In genomic region chr1:187175991-187176390, GRCm38 (mm10) we compare ENCODE assay signal across 22 mouse cellular contexts. TPM values are rescaled to one million over a fixed set of nuclear protein-coding genes. Genes with fewer than 3 reads are reported as not detected.
DNase-seq lines count a peak whose midpoint lies in the region; ATAC-seq and TF ChIP-seq lines count a peak whose summit lies in the region.
"Had no signal": no experiment of that assay in that cellular context is flagged by ENCODE, and none has a peak within 500 bp of the region (broad histone marks: within the 10 kb centered on the region; RNA-seq: fewer than 3 reads in every experiment).

No protein-coding gene starts in this region.

- no peak overlapping the region for H3K4me3 ChIP-seq in liver, adult 2 months (ENCODE audit: insufficient read depth, low read depth, low read length)
- H3K4me3 ChIP-seq in liver, embryonic 12.5 days, result no peak overlapping the region
- H3K4me3 ChIP-seq in kidney, embryonic 14.5 days (ENCODE audit: low read length), result no peak overlapping the region

- H3K4me1 ChIP-seq in liver, adult 2 months (ENCODE audit: control insufficient read depth, insufficient read depth, low read length), result peaks cover 6% of the 10 kb centered on the region; the same call in 1 of the 2 replicates
- no peaks in the 10 kb centered on the region for H3K4me1 ChIP-seq in liver, embryonic 12.5 days
- no peaks in the 10 kb centered on the region for H3K4me1 ChIP-seq in kidney, embryonic 14.5 days (ENCODE audit: control insufficient read depth, insufficient read depth, low read length)

- no peaks in the 10 kb centered on the region for H3K27me3 ChIP-seq in liver, adult 2 months (ENCODE audit: control insufficient read depth, insufficient read depth, low read length)
- H3K27me3 ChIP-seq in liver, embryonic 12.5 days (replicated peaks), result no peaks in the 10 kb centered on the region
- no peaks in the 10 kb centered on the region for H3K27me3 ChIP-seq in kidney, embryonic 14.5 days (ENCODE audit: control insufficient read depth, insufficient read depth, low read length)
- H3K27me3 ChIP-seq: CH12.LX, Patski had no signal

- no peak overlapping the region for H3K4me2 ChIP-seq in liver, embryonic 12.5 days
- H3K4me2 ChIP-seq in kidney, embryonic 14.5 days (replicated peaks; ENCODE audit: low read depth, low read length), result no peak overlapping the region

- DNase-seq in liver, adult 2 months (ENCODE audit: extremely low read depth, low read depth, low spot score), result peak; percentile 63
- peak; percentile 58 for DNase-seq in fat pad, adult 2 months (ENCODE audit: extremely low read depth, low read depth, low spot score)
- DNase-seq in gonadal fat pad, adult 2 months (ENCODE audit: low read depth), result peak; percentile 51
- DNase-seq in frontal cortex, postnatal 36 days (ENCODE audit: low spot score in 2 of 2), result no peak
- DNase-seq: adrenal gland, adult 2 months; adrenal gland, adult 8-10 months; adrenal gland, postnatal 10 days; adrenal gland, postnatal 14 days; adrenal gland, postnatal 25 days; adrenal gland, postnatal 36 days; B cell, adult 2 months; cerebellum, adult 11 months; cerebellum, adult 11-12 months; cerebellum, adult 18-20 months had no signal

- H3K36me3 ChIP-seq in liver, adult 2 months (ENCODE audit: control insufficient read depth, insufficient read depth, low read length), result no peaks in the 10 kb centered on the region
- no peaks in the 10 kb centered on the region for H3K36me3 ChIP-seq in liver, embryonic 12.5 days
- no peaks in the 10 kb centered on the region for H3K36me3 ChIP-seq in kidney, embryonic 14.5 days (ENCODE audit: control insufficient read depth, insufficient read depth, low read length)
- H3K36me3 ChIP-seq: G1E had no signal

- H3K27ac ChIP-seq in liver, adult 2 months (replicated peaks; ENCODE audit: insufficient read depth, low read depth, low read length), result no peak overlapping the region
- no peak overlapping the region for H3K27ac ChIP-seq in liver, embryonic 12.5 days
- H3K27ac ChIP-seq in kidney, embryonic 14.5 days (ENCODE audit: low read depth, low read length), result no peak overlapping the region

- no peaks in the 10 kb centered on the region for H3K79me2 ChIP-seq in liver, adult 2 months (ENCODE audit: control insufficient read depth, insufficient read depth, low read length)

- WGBS in liver, adult 2 months, result 48% methylated on average over 1 of the region's 1 CpGs
- 85% methylated on average over 1 of the region's 1 CpGs for WGBS in liver, embryonic 12.5 days (ENCODE audit: insufficient replicate concordance)
- 90% methylated on average over 1 of the region's 1 CpGs for WGBS in kidney, embryonic 14.5 days

- no peak for TF ChIP-seq CTCF in liver, adult 2 months (IDR thresholded peaks at IDR 0.05; ENCODE audit: low read depth, low read length)

- H3K9ac ChIP-seq in liver, adult 2 months (ENCODE audit: low read depth, low read length), result no peak overlapping the region
- no peak overlapping the region for H3K9ac ChIP-seq in liver, embryonic 12.5 days
- H3K9ac ChIP-seq in kidney, embryonic 14.5 days (ENCODE audit: low read depth, low read length), result no peak overlapping the region

- no peak for TF ChIP-seq POLR2A in liver, adult 2 months (IDR thresholded peaks at IDR 0.05; ENCODE audit: extremely low read depth, insufficient read depth, low read length)

- H3K9me3 ChIP-seq in liver, embryonic 12.5 days (replicated peaks), result no peaks in the 10 kb centered on the region
- H3K9me3 ChIP-seq in kidney, embryonic 14.5 days (ENCODE audit: control insufficient read depth, low read length), result no peaks in the 10 kb centered on the region
- H3K9me3 ChIP-seq: G1E had no signal

- ATAC-seq in liver, embryonic 12.5 days, result no peak
- ATAC-seq in kidney, embryonic 14.5 days (ENCODE audit: low FRiP score, low TSS enrichment), result no peak
- ATAC-seq: activated CD4-positive, CD25-positive, alpha-beta regulatory T cell, adult 4 months; CD4-positive, CD25-positive, alpha-beta regulatory T cell, adult 4 months; Patski had no signal

RNA-seq across cellular contexts. Expression of gene Spata17, which starts 39.3 kb away (rescaled TPM):
- total RNA-seq in liver, adult 2 months (2014; rRNA removed), result 0.83 and 0.94 TPM in 2 replicates
- 0.15 TPM in 1 of 2 replicates, not detected in the other for polyA plus RNA-seq in liver, adult 2 months (2012; rRNA removed)
- polyA plus RNA-seq in liver, embryonic 12.5 days (2016; fragmentation: Nextera tagmentation; extraction: Ambion mirVana), result 0.32 and 0.35 TPM in 2 replicates
- 1.8 and 2.6 TPM in 2 replicates for polyA plus RNA-seq in gonadal fat pad, adult 2 months (2012; rRNA removed)
- polyA plus RNA-seq in kidney, embryonic 14.5 days (2014; fragmentation: Nextera tagmentation; extraction: Ambion mirVana), result 0.84 and 1.5 TPM in 2 replicates
- total RNA-seq: CH12.LX, MEL had no signal
- polyA plus RNA-seq: CD4-positive, CD25-positive, alpha-beta regulatory T cell, adult 4 months; G1E had no signal

RNA-seq across cellular contexts. Expression of gene Gpatch2, which starts 39.3 kb away (rescaled TPM):
- total RNA-seq in liver, adult 2 months (2014; rRNA removed), result 14.7 and 15.9 TPM in 2 replicates
- polyA plus RNA-seq in liver, adult 2 months (2012; rRNA removed), result 6.3 and 7.1 TPM in 2 replicates
- 8.4 and 9.8 TPM in 2 replicates for polyA plus RNA-seq in liver, embryonic 12.5 days (2016; fragmentation: Nextera tagmentation; extraction: Ambion mirVana)
- 10.7 and 10.9 TPM in 2 replicates for polyA plus RNA-seq in gonadal fat pad, adult 2 months (2012; rRNA removed)
- polyA plus RNA-seq in kidney, embryonic 14.5 days (2014; fragmentation: Nextera tagmentation; extraction: Ambion mirVana), result 14.0 and 23.2 TPM in 2 replicates

Comparison
In these comparisons a context has a peak if more than half of its experiments do, and no peak if none do; other contexts are left out.
1. DNase-seq: peak in liver, adult 2 months (single experiment), fat pad, adult 2 months (single experiment) and gonadal fat pad, adult 2 months (single experiment); none in frontal cortex, postnatal 36 days (0 of 2).